17 mouse cellular contexts compared by ENCODE assay signal in genomic region chr8:26840745-26841680, GRCm38 (mm10).
DNase-seq lines count a peak whose midpoint lies in the region; ATAC-seq and TF ChIP-seq lines count a peak whose summit lies in the region.
"Had no signal": no experiment of that assay in that cellular context is flagged by ENCODE, and none has a peak within 500 bp of the region (broad histone marks: within the 10 kb centered on the region; RNA-seq: fewer than 3 reads in every experiment).

No protein-coding gene starts in this region.

- DNase-seq in gastrocnemius, adult 2 months = peak; percentile 46
- no peak for DNase-seq in gastrocnemius, adult 18-20 months (ENCODE audit: low spot score)
- DNase-seq in midbrain, embryonic 11.5 days (ENCODE audit: low spot score, missing footprints) = peak; percentile 81
- no peak for DNase-seq in midbrain, embryonic 14.5 days
- peak; percentile 74 for DNase-seq in stomach, postnatal 0 days (ENCODE audit: low spot score)
- DNase-seq in neural tube, embryonic 10.5 days (ENCODE audit: extremely low spot score, low spot score) = no peak
- no peak for DNase-seq in heart, postnatal 4 days
- DNase-seq: adrenal gland, postnatal 14 days; forebrain, postnatal 0 days; kidney, adult 11 months; kidney, postnatal 10 days had no signal

- no peak for ATAC-seq in midbrain, embryonic 11.5 days (ENCODE audit: low FRiP score)
- no peak for ATAC-seq in midbrain, embryonic 14.5 days (ENCODE audit: low FRiP score, low TSS enrichment)
- peak; percentile 83 for ATAC-seq in intestine, postnatal 0 days
- peak; percentile 87 for ATAC-seq in stomach, postnatal 0 days (ENCODE audit: low FRiP score, low TSS enrichment)
- ATAC-seq: activated CD4-positive, CD25-positive, alpha-beta regulatory T cell, adult 4 months; forebrain, postnatal 0 days; Patski had no signal

- H3K27ac ChIP-seq in gastrocnemius, adult 2 months = peak overlapping the region; percentile 48
- H3K27ac ChIP-seq in midbrain, embryonic 11.5 days (ENCODE audit: low read depth, low read length) = no peak overlapping the region
- H3K27ac ChIP-seq in midbrain, embryonic 14.5 days (replicated peaks; ENCODE audit: low read depth, low read length) = no peak overlapping the region
- H3K27ac ChIP-seq in intestine, postnatal 0 days (ENCODE audit: low read depth, low read length) = no peak overlapping the region
- peak overlapping the region; percentile 74 for H3K27ac ChIP-seq in stomach, postnatal 0 days (replicated peaks)
- H3K27ac ChIP-seq: left cerebral cortex, adult 2 months; limb, embryonic 13.5 days; liver, embryonic 14.5 days had no signal

- TF ChIP-seq EP300 in stomach, postnatal 0 days (optimal IDR thresholded peaks at IDR 0.05) = no peak

- peaks cover 5% of the 10 kb centered on the region; the same call in 1 of the 2 replicates for H3K4me1 ChIP-seq in midbrain, embryonic 11.5 days (ENCODE audit: control insufficient read depth, insufficient read depth, low read length)
- no peaks in the 10 kb centered on the region for H3K4me1 ChIP-seq in midbrain, embryonic 14.5 days (ENCODE audit: control insufficient read depth, insufficient read depth, low read length)
- H3K4me1 ChIP-seq in intestine, postnatal 0 days (replicated peaks; ENCODE audit: control insufficient read depth, insufficient read depth, low read length) = peaks cover 8% of the 10 kb centered on the region; the same call in 1 of the 2 replicates
- H3K4me1 ChIP-seq in stomach, postnatal 0 days (replicated peaks; ENCODE audit: control insufficient read depth, insufficient read depth) = no peaks in the 10 kb centered on the region

- H3K4me2 ChIP-seq in midbrain, embryonic 11.5 days = no peak overlapping the region
- H3K4me2 ChIP-seq in midbrain, embryonic 14.5 days (ENCODE audit: low read length) = no peak overlapping the region
- no peak overlapping the region for H3K4me2 ChIP-seq in intestine, postnatal 0 days (replicated peaks; ENCODE audit: low read depth)
- H3K4me2 ChIP-seq in stomach, postnatal 0 days (replicated peaks; ENCODE audit: low read depth) = no peak overlapping the region
- H3K4me2 ChIP-seq: limb, embryonic 13.5 days had no signal

- no peak for TF ChIP-seq CTCF in gastrocnemius, adult 2 months (IDR thresholded peaks at IDR 0.05)
- TF ChIP-seq CTCF in intestine, postnatal 0 days (IDR thresholded peaks at IDR 0.05; ENCODE audit: low read depth) = no peak
- TF ChIP-seq CTCF in stomach, postnatal 0 days (IDR thresholded peaks at IDR 0.05; ENCODE audit: low read depth) = 0 out of 2 replicates have a peak, but pooled peaks have one; percentile 24

- no peaks in the 10 kb centered on the region for H3K9me3 ChIP-seq in midbrain, embryonic 11.5 days (ENCODE audit: control insufficient read depth, low read length)
- H3K9me3 ChIP-seq in midbrain, embryonic 14.5 days (ENCODE audit: control insufficient read depth, low read length) = no peaks in the 10 kb centered on the region
- H3K9me3 ChIP-seq in intestine, postnatal 0 days (ENCODE audit: control insufficient read depth) = no peaks in the 10 kb centered on the region
- no peaks in the 10 kb centered on the region for H3K9me3 ChIP-seq in stomach, postnatal 0 days (ENCODE audit: control insufficient read depth, low read length)
- H3K9me3 ChIP-seq: limb, embryonic 13.5 days had no signal

- WGBS in midbrain, embryonic 11.5 days = 67% methylated on average over 12 of the region's 12 CpGs
- WGBS in midbrain, embryonic 14.5 days = 62% methylated on average over 12 of the region's 12 CpGs
- 49% methylated on average over 12 of the region's 12 CpGs for WGBS in intestine, postnatal 0 days
- 59% methylated on average over 12 of the region's 12 CpGs for WGBS in stomach, postnatal 0 days

- intact Hi-C loops in gastrocnemius, adult 2 months (cut with DNase I) = loop anchor here (5.0 kb wide), 2 partner anchors 51 to 154 kb away; no protein-coding TSS in a partner anchor

- H3K36me3 ChIP-seq in midbrain, embryonic 11.5 days (ENCODE audit: control insufficient read depth, insufficient read depth, low read length) = no peaks in the 10 kb centered on the region
- no peaks in the 10 kb centered on the region for H3K36me3 ChIP-seq in midbrain, embryonic 14.5 days (ENCODE audit: control insufficient read depth, insufficient read depth, low read length)
- H3K36me3 ChIP-seq in intestine, postnatal 0 days (ENCODE audit: control insufficient read depth, insufficient read depth) = no peaks in the 10 kb centered on the region
- no peaks in the 10 kb centered on the region for H3K36me3 ChIP-seq in stomach, postnatal 0 days (ENCODE audit: control insufficient read depth, insufficient read depth, low read length)
- H3K36me3 ChIP-seq: limb, embryonic 13.5 days had no signal

- H3K27me3 ChIP-seq in midbrain, embryonic 11.5 days (ENCODE audit: control insufficient read depth, insufficient read depth, low read length) = no peaks in the 10 kb centered on the region
- no peaks in the 10 kb centered on the region for H3K27me3 ChIP-seq in midbrain, embryonic 14.5 days (ENCODE audit: control insufficient read depth, insufficient read depth, low read length)
- H3K27me3 ChIP-seq in intestine, postnatal 0 days (replicated peaks; ENCODE audit: control insufficient read depth, insufficient read depth, low read length) = no peaks in the 10 kb centered on the region
- H3K27me3 ChIP-seq in stomach, postnatal 0 days (ENCODE audit: control insufficient read depth, insufficient read depth, low read length) = no peaks in the 10 kb centered on the region
- H3K27me3 ChIP-seq: Patski had no signal

- H3K9ac ChIP-seq in midbrain, embryonic 11.5 days (ENCODE audit: low read length) = no peak overlapping the region
- no peak overlapping the region for H3K9ac ChIP-seq in midbrain, embryonic 14.5 days (replicated peaks; ENCODE audit: low read length)
- no peak overlapping the region for H3K9ac ChIP-seq in intestine, postnatal 0 days (ENCODE audit: low read depth, low read length)
- no peak overlapping the region for H3K9ac ChIP-seq in stomach, postnatal 0 days (ENCODE audit: low read length)
- H3K9ac ChIP-seq: forebrain, postnatal 0 days; limb, embryonic 13.5 days; liver, embryonic 14.5 days had no signal

- no peak overlapping the region for H3K4me3 ChIP-seq in gastrocnemius, adult 2 months
- no peak overlapping the region for H3K4me3 ChIP-seq in midbrain, embryonic 11.5 days (ENCODE audit: low read depth, low read length)
- no peak overlapping the region for H3K4me3 ChIP-seq in midbrain, embryonic 14.5 days (replicated peaks; ENCODE audit: low read depth, low read length)
- no peak overlapping the region for H3K4me3 ChIP-seq in intestine, postnatal 0 days (ENCODE audit: low read depth, low read length)
- H3K4me3 ChIP-seq in stomach, postnatal 0 days (ENCODE audit: low read depth, low read length) = no peak overlapping the region
- H3K4me3 ChIP-seq: left cerebral cortex, adult 2 months; limb, embryonic 13.5 days had no signal

Comparison
In these comparisons a context has a peak if more than half of its experiments do, and no peak if none do; other contexts are left out.
1. DNase-seq: peak in gastrocnemius, adult 2 months (single experiment), midbrain, embryonic 11.5 days (single experiment) and stomach, postnatal 0 days (single experiment); none in gastrocnemius, adult 18-20 months (single experiment), midbrain, embryonic 14.5 days (single experiment), neural tube, embryonic 10.5 days (single experiment) and heart, postnatal 4 days (single experiment).
2. H3K27ac ChIP-seq: peak in gastrocnemius, adult 2 months (single experiment) and stomach, postnatal 0 days (single experiment); none in midbrain, embryonic 11.5 days (single experiment), midbrain, embryonic 14.5 days (single experiment) and intestine, postnatal 0 days (single experiment).
3. ATAC-seq: peak in intestine, postnatal 0 days (single experiment) and stomach, postnatal 0 days (single experiment); none in midbrain, embryonic 11.5 days (single experiment) and midbrain, embryonic 14.5 days (single experiment).